Mouse (Mus musculus): ENCODE results near the gene Paqr3.
A peak's percentile ranks its signal among the peaks of the same experiment; 100 is the strongest.

Gene Paqr3

GRCm38 (mm10) chr5:97111207-97111910, at the start of gene Paqr3:
Gene Paqr3, minus strand, starts transcription at chr5:97111596.
- DNase-seq (ENCODE audit: low read depth, low spot score) = peak; percentile 83

DNA sequence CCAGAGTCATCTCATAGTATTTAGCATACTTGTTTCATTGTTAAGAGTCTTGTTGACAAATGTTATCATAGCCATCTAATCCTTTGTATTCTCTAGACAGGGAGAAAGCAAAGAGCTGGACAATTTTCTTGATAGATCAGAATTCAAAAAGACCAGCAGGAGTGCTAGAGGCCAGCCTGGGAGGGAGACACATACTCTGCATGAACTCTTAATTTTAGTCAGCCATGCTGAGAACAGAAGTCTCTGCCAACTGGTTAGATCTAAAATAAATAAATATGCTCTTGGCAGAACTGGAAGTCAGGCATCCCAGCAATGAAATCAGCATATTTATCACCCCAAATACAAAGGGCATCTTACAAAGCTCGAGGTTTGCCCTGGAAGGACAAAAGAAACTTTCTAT, 43.3 kb upstream of the Paqr3 start:
- no peak for DNase-seq (ENCODE audit: low read depth, low spot score)

- DNase-seq (ENCODE audit: low read depth, low spot score) = no peak
Measured at GRCm38 (mm10) chr5:97135331-97135730, 23.9 kb upstream of the Paqr3 start.

- no peak for DNase-seq (ENCODE audit: low read depth, low spot score)
Measured at GRCm38 (mm10) chr5:97129589-97129988, 18.2 kb upstream of the Paqr3 start.

DNA sequence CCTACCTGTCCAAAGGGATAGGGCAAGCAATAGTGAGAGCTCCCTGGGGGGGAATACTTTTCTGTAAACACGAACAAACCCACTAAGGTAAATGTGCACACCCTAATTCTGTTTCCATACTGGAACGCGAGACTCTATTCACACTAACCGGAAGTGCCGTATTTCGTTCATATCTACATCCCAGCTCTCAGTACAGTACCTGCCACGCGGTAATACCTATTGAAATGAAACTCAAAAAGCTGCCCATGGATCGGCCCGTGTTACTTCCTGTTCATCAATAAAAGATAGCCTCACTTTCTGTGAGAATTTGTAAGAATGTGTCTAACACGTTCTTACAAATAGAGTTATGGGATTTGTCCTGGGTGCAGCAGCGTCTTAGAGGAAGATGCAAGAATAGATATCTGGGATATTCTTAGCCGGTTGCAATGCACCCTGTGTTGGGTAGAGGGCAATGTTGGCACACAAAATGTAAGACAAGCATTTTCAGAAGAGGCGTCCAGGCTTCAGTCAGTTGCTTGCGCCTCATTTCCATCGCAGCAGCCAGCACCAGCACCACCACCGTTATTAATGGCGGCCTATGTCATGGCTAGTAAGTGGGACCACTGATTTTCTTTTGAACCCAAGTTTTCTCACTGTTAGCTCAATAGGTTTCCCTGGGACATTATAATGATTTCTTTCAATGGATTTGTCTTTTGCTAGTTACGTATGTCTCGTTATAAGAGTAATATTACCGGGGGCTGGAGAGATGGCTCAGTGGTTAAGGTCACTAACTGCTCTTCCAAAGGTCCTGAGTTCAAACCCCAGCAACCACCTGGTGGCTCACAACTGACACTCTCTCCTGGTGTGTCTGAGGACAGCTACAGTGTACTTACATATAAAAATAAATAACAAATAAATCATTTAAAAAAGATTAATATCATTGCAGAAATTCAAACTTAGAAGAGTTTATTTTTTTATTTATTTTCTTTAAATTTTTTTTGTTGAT, 17.1 kb upstream of the Paqr3 start:
- peak; percentile 61 for DNase-seq (ENCODE audit: low read depth, low spot score)

GRCm38 (mm10) chr5:97127284-97127683, 15.9 kb upstream of the Paqr3 start:
- no peak for DNase-seq (ENCODE audit: low read depth, low spot score)

DNA sequence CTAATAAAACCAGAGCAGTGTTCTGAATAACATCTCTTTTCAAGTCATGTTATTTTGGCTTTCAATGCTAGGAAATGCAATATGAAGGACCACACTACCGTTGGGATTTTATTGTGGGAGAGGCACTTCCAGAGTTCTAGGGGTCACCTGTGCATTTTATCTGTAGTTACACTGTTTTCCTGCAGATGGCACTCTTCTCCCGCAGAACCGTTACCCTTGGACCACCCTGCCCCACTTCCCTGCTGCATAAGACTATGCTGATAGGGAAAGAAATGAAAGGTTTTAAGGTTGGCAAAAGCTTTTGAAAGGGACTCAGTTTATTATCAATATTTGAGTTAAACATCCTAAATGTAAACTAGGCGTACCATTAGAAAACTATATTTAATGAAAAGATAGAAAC, 14.6 kb upstream of the Paqr3 start:
- DNase-seq (ENCODE audit: low read depth, low spot score) = peak; percentile 39

- DNase-seq (ENCODE audit: low read depth, low spot score) = no peak
Measured at GRCm38 (mm10) chr5:97125459-97125970, 14.1 kb upstream of the Paqr3 start.

- no peak for DNase-seq (ENCODE audit: low read depth, low spot score)
Measured at GRCm38 (mm10) chr5:97124977-97125376, 13.6 kb upstream of the Paqr3 start.

GRCm38 (mm10) chr5:97110697-97111096, 699 bp downstream of the Paqr3 start:
- DNase-seq (ENCODE audit: low read depth, low spot score) = no peak

- DNase-seq (ENCODE audit: low read depth, low spot score) = no peak
Measured at GRCm38 (mm10) chr5:97110133-97110532, 1.3 kb downstream of the Paqr3 start.

DNA sequence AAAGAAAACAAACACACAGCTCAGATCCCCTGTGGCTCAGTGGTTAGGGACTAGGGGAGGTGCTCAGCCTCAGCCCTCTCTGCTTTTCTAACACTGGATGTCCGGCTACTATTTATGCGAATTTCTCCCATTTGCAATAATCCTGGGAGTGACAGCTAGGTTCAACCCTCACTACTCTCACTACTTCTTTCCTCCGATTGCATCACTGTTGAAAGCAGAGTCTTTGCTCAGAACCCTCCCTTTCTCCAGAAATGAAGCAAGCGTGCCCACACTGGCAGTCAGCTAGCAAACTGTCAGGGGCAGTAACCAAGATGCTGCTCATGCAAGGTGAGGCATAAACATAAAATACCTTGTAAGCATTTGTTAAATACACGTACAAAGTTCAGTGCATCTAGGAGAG, 3.1 kb downstream of the Paqr3 start:
- no peak for DNase-seq (ENCODE audit: low read depth, low spot score)

DNA sequence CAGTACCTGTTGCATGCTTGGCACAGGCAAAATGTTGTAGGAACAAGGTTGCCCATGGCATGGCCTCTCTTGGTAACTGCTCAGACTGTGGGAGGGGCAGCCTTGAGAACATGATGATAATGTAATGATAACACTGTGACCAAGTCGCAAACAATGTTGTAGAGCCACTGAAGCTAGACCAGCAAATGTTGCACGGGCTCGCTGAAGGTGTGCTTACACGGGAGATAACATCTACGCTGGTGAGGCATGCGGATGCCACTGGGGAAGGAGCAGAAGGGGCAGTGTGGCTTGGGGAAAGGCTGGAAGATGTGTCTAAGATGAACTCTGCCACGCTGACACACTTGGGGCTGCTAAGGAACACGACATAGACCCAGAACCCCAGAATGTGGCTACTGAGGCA, 11.4 kb downstream of the Paqr3 start:
- DNase-seq (ENCODE audit: low read depth, low spot score) = no peak

GRCm38 (mm10) chr5:97097631-97098041, 13.8 kb downstream of the Paqr3 start:
- no peak for DNase-seq (ENCODE audit: low read depth, low spot score)

GRCm38 (mm10) chr5:97095335-97095734, 16.1 kb downstream of the Paqr3 start:
- DNase-seq (ENCODE audit: low read depth, low spot score) = no peak

DNA sequence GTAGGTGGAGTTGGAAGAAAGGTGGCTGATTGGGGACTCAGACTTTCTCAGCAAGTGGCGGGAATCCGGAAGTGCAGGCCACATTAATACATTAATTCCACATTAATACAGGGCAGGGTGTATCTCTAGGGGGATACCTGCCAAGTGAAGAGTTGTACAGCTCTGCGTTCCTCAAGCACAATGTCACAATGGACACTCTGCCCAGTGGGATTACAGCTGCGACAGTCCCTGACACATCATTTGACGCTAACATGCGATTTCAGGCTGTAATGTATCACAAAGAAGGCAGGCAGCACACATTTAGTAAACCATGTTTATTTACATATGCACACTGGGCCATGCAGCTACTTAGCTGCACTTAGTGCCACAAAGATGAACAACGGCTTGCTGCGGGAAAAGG, 18.4 kb downstream of the Paqr3 start:
- DNase-seq (ENCODE audit: low read depth, low spot score) = no peak

DNA sequence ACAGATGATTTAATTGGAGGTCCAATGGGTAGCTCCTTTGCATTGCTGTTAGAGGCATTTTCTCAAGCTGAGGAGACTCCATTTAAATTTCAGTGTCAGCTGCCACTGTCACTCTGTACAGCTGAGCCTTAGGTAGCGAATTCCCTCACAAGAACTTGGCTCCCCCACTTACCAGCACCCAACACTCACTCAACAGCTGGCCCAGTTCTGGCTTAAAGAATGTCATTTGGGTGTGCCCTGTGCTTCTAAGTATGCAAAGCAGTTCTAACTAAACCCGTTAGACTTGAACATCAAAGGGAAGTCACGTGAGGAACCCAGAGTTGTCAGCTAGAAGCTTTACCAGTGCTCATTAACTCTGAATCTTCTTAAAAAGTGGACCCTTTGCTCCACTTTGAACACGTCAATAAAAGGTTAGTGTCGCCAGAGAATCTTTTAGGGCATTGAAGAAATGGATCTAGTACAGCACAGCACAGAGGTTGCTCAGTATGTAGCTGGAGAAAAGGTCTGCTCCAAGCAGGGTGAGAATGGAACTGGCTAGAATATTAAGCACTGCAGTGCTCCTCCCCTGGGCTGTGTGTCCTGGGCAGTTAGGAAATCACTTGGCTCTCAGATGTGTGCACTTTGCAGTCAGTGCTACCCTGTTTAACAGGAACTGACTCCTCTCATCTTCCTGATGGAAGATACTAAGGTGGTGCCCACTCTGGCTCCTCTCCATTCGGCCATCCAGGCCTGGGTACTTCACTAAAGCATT, 21.2 kb downstream of the Paqr3 start:
- no peak for DNase-seq (ENCODE audit: low read depth, low spot score)

DNA sequence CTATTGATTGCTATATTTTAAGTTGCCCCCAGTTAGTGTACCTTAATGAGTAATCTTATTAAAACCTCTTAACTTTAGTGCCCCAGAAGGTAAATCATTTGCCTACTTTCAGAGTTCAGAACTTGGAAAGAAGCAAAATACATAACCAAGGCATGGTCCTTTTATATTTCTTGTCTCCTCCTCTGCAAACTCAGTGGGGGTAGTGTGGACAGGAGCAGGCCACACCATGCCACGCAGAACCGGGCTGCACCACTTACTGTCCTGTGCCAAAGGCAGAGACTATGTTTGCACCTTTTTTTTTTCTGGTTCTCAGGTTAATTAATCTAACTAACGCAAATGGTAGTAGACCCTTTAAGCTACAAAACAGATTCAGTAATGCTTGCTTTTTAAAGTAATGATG, 22.0 kb downstream of the Paqr3 start:
- no peak for DNase-seq (ENCODE audit: low read depth, low spot score)

DNA sequence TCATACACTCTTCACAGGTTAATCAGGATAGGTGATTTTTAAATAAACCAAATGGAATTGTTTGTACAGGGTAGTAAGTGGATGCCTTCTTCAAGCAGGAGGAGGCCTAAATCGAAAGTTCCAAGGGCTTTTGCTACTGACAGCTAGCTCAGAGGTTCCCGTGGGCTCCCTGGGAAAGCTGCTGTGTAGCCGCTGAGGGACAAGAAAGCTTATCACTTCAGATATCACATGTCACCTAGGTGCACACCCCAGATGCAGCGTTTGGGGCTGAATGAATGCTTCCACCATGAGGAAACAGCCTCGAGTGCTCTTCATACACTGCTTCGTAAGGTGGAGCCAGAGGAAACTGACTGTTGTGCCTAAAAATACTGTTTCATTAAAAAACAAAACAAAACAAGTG, 23.2 kb downstream of the Paqr3 start:
- no peak for DNase-seq (ENCODE audit: low read depth, low spot score)

- DNase-seq (ENCODE audit: low read depth, low spot score) = no peak
Measured at GRCm38 (mm10) chr5:97087746-97088145, 23.6 kb downstream of the Paqr3 start.

DNA sequence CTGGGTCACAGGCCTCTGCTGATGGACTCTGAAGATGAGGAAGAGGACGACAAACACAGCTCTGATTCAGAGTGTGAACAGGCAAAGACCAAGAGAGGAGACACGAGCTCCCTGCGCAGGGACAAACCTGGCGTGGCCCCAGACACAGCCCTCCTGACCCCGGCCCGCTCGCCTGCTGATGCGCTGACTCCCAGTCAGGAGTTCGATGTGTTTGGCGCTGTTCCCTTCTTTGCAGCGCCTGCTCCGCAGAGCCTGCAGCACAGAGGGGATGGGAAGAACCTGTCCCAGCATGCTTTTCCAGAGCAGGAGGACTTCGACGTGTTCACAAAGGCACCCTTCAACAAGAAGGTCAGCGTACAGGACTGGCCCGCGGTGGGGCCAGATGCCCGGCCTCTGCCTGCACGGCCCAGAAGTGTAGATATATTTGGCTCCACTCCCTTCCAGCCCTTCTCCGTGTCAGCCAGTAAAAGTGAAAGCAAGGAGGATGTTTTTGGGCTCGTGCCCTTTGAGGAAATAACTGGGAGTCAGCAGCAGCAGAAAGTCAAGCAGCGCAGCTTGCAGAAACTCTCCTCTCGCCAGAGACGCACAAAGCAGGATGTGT, 24.3 kb downstream of the Paqr3 start:
- no peak for DNase-seq (ENCODE audit: low read depth, low spot score)
